In genomic region chr2:3721107-3721506, GRCm38 (mm10) we compare ENCODE assay signal across 19 mouse cellular contexts.
DNase-seq lines count a peak whose midpoint lies in the region; ATAC-seq lines count a peak whose summit lies in the region.
"Had no signal": no experiment of that assay in that cellular context is flagged by ENCODE, and none has a peak within 500 bp of the region (broad histone marks: within the 10 kb centered on the region; RNA-seq: fewer than 3 reads in every experiment).

No protein-coding gene starts in this region.

- 0 out of 2 replicates have a peak, but pooled peaks have one; percentile 29 for ATAC-seq in forebrain, embryonic 14.5 days
- ATAC-seq in forebrain, embryonic 16.5 days = no peak
- peak; percentile 54; the same call in 1 of the 2 replicates for ATAC-seq in erythroblast, adult 5-6 weeks (replicated peaks; ENCODE audit: low FRiP score, poor library complexity, severe bottlenecking)
- peak; percentile 36 for ATAC-seq in megakaryocyte-erythroid progenitor cell, adult 5-6 weeks (replicated peaks; ENCODE audit: low FRiP score, low TSS enrichment, poor library complexity, severe bottlenecking)
- no peak for ATAC-seq in midbrain, embryonic 14.5 days (ENCODE audit: low FRiP score, low TSS enrichment)
- ATAC-seq in hindbrain, embryonic 16.5 days = no peak
- ATAC-seq: activated CD4-positive, CD25-positive, alpha-beta regulatory T cell, adult 4 months; forebrain, embryonic 13.5 days; inflammation-experienced regulatory T-cells, adult 6 months; Patski had no signal

- H3K4me3 ChIP-seq in forebrain, embryonic 14.5 days (ENCODE audit: low read depth, low read length) = no peak overlapping the region
- H3K4me3 ChIP-seq in forebrain, embryonic 16.5 days (replicated peaks; ENCODE audit: low read length) = no peak overlapping the region
- no peak overlapping the region for H3K4me3 ChIP-seq in midbrain, embryonic 14.5 days (replicated peaks; ENCODE audit: low read depth, low read length)
- H3K4me3 ChIP-seq in hindbrain, embryonic 16.5 days (ENCODE audit: low read length) = no peak overlapping the region
- H3K4me3 ChIP-seq: embryonic facial prominence, embryonic 12.5 days; forebrain, embryonic 13.5 days; heart, adult 2 months; heart, embryonic 12.5 days; hindbrain, embryonic 10.5 days had no signal

- no peaks in the 10 kb centered on the region for H3K36me3 ChIP-seq in forebrain, embryonic 14.5 days (ENCODE audit: control insufficient read depth, insufficient read depth, low read length)
- H3K36me3 ChIP-seq in forebrain, embryonic 16.5 days (ENCODE audit: control insufficient read depth, insufficient read depth) = no peaks in the 10 kb centered on the region
- no peaks in the 10 kb centered on the region for H3K36me3 ChIP-seq in midbrain, embryonic 14.5 days (ENCODE audit: control insufficient read depth, insufficient read depth, low read length)
- no peaks in the 10 kb centered on the region for H3K36me3 ChIP-seq in hindbrain, embryonic 16.5 days (ENCODE audit: control insufficient read depth, insufficient read depth, low read length)
- H3K36me3 ChIP-seq: embryonic facial prominence, embryonic 12.5 days; heart, embryonic 12.5 days; hindbrain, embryonic 10.5 days had no signal

- 82% methylated on average over 5 of the region's 5 CpGs for WGBS in forebrain, embryonic 14.5 days
- 80% methylated on average over 5 of the region's 5 CpGs for WGBS in forebrain, embryonic 16.5 days
- WGBS in midbrain, embryonic 14.5 days = 93% methylated on average over 5 of the region's 5 CpGs
- 93% methylated on average over 5 of the region's 5 CpGs for WGBS in hindbrain, embryonic 16.5 days

- no peak overlapping the region for H3K9ac ChIP-seq in forebrain, embryonic 14.5 days (ENCODE audit: low read length)
- no peak overlapping the region for H3K9ac ChIP-seq in forebrain, embryonic 16.5 days (replicated peaks; ENCODE audit: low read depth, low read length)
- no peak overlapping the region for H3K9ac ChIP-seq in midbrain, embryonic 14.5 days (replicated peaks; ENCODE audit: low read length)
- H3K9ac ChIP-seq in hindbrain, embryonic 16.5 days (ENCODE audit: low read depth, low read length) = no peak overlapping the region
- H3K9ac ChIP-seq: embryonic facial prominence, embryonic 12.5 days; forebrain, embryonic 13.5 days; heart, embryonic 12.5 days; hindbrain, embryonic 14.5 days had no signal

- no peaks in the 10 kb centered on the region for H3K9me3 ChIP-seq in forebrain, embryonic 14.5 days (replicated peaks; ENCODE audit: control insufficient read depth, low read length)
- H3K9me3 ChIP-seq in forebrain, embryonic 16.5 days (ENCODE audit: control insufficient read depth, low read length) = no peaks in the 10 kb centered on the region
- no peaks in the 10 kb centered on the region for H3K9me3 ChIP-seq in midbrain, embryonic 14.5 days (ENCODE audit: control insufficient read depth, low read length)
- no peaks in the 10 kb centered on the region for H3K9me3 ChIP-seq in hindbrain, embryonic 16.5 days (ENCODE audit: control insufficient read depth, low read length)
- H3K9me3 ChIP-seq: embryonic facial prominence, embryonic 12.5 days; forebrain, embryonic 13.5 days; heart, embryonic 12.5 days; hindbrain, embryonic 10.5 days had no signal

- H3K27ac ChIP-seq in forebrain, embryonic 14.5 days (ENCODE audit: low read depth, low read length) = no peak overlapping the region
- H3K27ac ChIP-seq in forebrain, embryonic 16.5 days (ENCODE audit: low read length) = no peak overlapping the region
- no peak overlapping the region for H3K27ac ChIP-seq in midbrain, embryonic 14.5 days (replicated peaks; ENCODE audit: low read depth, low read length)
- H3K27ac ChIP-seq in hindbrain, embryonic 16.5 days (ENCODE audit: low read depth, low read length) = no peak overlapping the region
- H3K27ac ChIP-seq: embryonic facial prominence, embryonic 12.5 days; forebrain, embryonic 13.5 days; heart, adult 2 months; hindbrain, embryonic 10.5 days; hindbrain, embryonic 14.5 days had no signal

- H3K4me1 ChIP-seq in forebrain, embryonic 14.5 days (ENCODE audit: control insufficient read depth, insufficient read depth, low read length) = peaks cover 14% of the 10 kb centered on the region; the same call in 1 of the 2 replicates
- H3K4me1 ChIP-seq in forebrain, embryonic 16.5 days (replicated peaks; ENCODE audit: control insufficient read depth, insufficient read depth, low read length) = peaks cover 16% of the 10 kb centered on the region
- H3K4me1 ChIP-seq in midbrain, embryonic 14.5 days (ENCODE audit: control insufficient read depth, insufficient read depth, low read length) = peaks cover 5% of the 10 kb centered on the region
- H3K4me1 ChIP-seq in hindbrain, embryonic 16.5 days (ENCODE audit: control insufficient read depth, insufficient read depth, low read depth, low read length) = peaks cover 11% of the 10 kb centered on the region

- no peak overlapping the region for H3K4me2 ChIP-seq in forebrain, embryonic 14.5 days (ENCODE audit: low read length)
- H3K4me2 ChIP-seq in forebrain, embryonic 16.5 days (ENCODE audit: low read length) = no peak overlapping the region
- H3K4me2 ChIP-seq in midbrain, embryonic 14.5 days (ENCODE audit: low read length) = no peak overlapping the region
- no peak overlapping the region for H3K4me2 ChIP-seq in hindbrain, embryonic 16.5 days (ENCODE audit: low read length)
- H3K4me2 ChIP-seq: embryonic facial prominence, embryonic 12.5 days; forebrain, embryonic 13.5 days; heart, embryonic 12.5 days; hindbrain, embryonic 14.5 days had no signal

- no peaks in the 10 kb centered on the region for H3K27me3 ChIP-seq in forebrain, embryonic 14.5 days (replicated peaks; ENCODE audit: control insufficient read depth, insufficient read depth, low read length)
- no peaks in the 10 kb centered on the region for H3K27me3 ChIP-seq in forebrain, embryonic 16.5 days (replicated peaks; ENCODE audit: control insufficient read depth, insufficient read depth, low read length)
- H3K27me3 ChIP-seq in midbrain, embryonic 14.5 days (ENCODE audit: control insufficient read depth, insufficient read depth, low read length) = no peaks in the 10 kb centered on the region
- H3K27me3 ChIP-seq in hindbrain, embryonic 16.5 days (replicated peaks; ENCODE audit: control insufficient read depth, insufficient read depth, low read length) = no peaks in the 10 kb centered on the region
- H3K27me3 ChIP-seq: CH12.LX; embryonic facial prominence, embryonic 12.5 days; forebrain, embryonic 13.5 days; heart, embryonic 12.5 days; Patski had no signal

- DNase-seq in forebrain, embryonic 14.5 days (ENCODE audit: low spot score) = no peak
- peak; percentile 11 for DNase-seq in CD4-positive helper T cell, adult 2 months (ENCODE audit: low read depth, low spot score)
- no peak for DNase-seq in midbrain, embryonic 14.5 days
- DNase-seq: adrenal gland, postnatal 14 days; cerebellum, postnatal 10 days; heart, adult 2 months had no signal

Comparison
In these comparisons a context has a peak if more than half of its experiments do, and no peak if none do; other contexts are left out.
1. ATAC-seq: peak in forebrain, embryonic 14.5 days (single experiment), erythroblast, adult 5-6 weeks (single experiment) and megakaryocyte-erythroid progenitor cell, adult 5-6 weeks (single experiment); none in forebrain, embryonic 16.5 days (single experiment), midbrain, embryonic 14.5 days (single experiment) and hindbrain, embryonic 16.5 days (single experiment).